Mouse (Mus musculus) kidney, adult 11 months (tissue): ENCODE measurements at regions not wholly inside any gene's neighbourhood (a gene's known extent, or its start where the extent isn't known, plus 50 kb on each side); places are given as distances from the start of the nearest gene placed in this dataset.

Source experiments
- DNase-seq: peaks from one replicate; pipeline ENCODE4 v3.0.0; 2022

DNA sequence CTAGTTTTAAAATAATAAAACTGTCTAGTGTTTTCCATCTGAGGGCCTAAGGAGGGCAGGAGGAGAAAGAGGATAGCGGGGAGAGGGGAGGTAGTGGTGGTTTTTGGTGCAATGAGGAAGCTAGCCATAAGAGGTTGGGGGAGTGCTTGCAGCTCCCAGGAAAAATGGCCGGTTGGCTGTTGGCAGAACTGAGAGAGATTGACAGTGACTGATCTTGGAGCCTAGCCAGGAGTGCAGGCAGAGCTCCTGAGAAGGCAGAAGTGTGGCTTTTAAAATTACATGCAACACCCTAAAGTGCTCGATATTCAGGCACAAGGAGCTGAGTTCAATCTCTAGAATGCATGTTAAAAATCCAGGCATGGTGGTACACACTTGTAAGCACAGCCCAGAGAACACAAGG lies 938.3 kb upstream of the 2610301B20Rik start:
- no peak for DNase-seq

- no peak for DNase-seq
Observed at GRCm38 (mm10) chr4:9951441-9951840, 922.9 kb upstream of the 2610301B20Rik start.

- DNase-seq, result no peak
Observed at GRCm38 (mm10) chr4:9974631-9975030, 899.7 kb upstream of the 2610301B20Rik start.

- DNase-seq, result no peak
Observed at GRCm38 (mm10) chr4:9981354-9982040, 892.8 kb upstream of the 2610301B20Rik start.

GRCm38 (mm10) chr4:9982786-9983525 lies 891.3 kb upstream of the 2610301B20Rik start:
- no peak for DNase-seq

DNA sequence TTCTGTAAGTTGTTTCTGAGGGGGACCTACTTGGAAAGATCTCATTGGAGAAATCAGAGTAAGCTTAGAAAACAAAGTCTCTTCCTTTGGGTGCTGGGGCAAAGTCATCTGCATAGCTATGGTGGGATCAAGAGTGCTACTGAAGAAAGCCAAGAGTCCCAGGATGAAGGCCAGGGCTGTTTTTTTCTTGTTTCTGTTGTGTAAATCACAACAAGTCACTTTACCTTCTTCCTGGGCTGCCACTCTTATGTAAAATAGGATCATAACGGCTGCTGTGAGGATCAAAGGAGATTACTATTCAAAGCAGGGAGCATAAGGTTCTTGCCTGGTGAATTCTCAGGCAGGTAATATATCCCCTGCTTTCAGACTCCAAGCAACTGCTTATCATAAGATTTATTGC lies 880.4 kb upstream of the 2610301B20Rik start:
- DNase-seq, result no peak

DNA sequence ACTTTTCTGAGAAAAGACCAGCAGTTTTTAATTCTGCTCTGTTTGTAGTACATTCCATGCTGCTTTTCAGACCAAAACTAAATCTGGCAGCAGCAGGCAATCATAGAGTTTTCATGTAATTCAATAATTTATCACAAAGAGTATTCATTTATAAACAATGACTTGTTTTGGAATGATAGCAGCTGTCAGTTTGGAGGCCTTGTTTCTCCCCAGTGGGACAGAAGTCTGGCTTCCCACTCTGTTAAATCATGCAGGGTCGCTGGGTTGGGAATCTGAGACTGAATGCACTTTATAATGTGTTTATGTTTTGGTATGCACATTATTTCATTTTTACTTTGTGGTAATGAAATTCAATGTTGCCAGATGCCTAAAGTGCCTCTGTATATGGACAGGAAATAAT lies 879.8 kb upstream of the 2610301B20Rik start:
- no peak for DNase-seq

GRCm38 (mm10) chr4:10030316-10030715 lies 844.0 kb upstream of the 2610301B20Rik start:
- no peak for DNase-seq

DNA sequence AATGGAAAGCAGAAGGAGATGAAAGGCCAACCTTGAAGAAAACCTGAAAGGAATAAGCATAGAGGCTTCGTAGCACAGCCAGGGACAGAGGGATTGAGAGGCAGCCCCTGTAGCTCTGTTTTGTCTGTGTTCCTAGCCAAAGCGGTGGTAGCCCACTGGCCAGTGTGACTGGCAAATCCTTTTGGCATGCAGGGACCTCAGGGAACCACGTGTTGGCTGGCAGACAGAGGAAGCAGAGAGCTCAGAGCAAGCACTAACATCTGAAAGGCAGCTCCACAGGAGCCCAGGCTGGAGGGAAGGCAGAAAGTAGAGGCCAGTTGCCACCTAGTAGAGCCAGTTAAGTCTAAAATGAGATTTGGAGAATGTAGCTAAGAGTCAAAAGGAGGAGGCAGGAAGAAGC lies 842.5 kb upstream of the 2610301B20Rik start:
- no peak for DNase-seq

DNA sequence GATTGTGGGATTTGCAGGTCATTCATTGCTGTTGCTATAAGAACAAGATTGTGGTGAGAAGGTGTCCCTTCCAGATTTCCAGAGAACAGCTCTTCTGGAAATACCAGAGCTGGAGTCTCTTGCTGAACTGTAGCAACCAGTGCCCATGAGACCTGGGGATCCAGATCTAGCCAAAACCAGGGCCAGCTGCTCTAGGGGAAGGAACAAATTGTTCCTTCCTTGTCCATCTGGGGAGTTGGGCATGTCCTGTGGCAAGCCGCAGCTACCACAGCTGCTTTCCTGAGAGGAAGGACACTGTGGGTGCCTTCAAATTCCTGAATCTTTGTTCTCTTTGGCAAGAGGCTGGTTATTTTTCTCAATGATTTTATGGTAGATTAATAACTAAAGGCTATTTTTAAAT lies 839.0 kb upstream of the 2610301B20Rik start:
- no peak for DNase-seq

- DNase-seq, result no peak
Observed at GRCm38 (mm10) chr4:10041301-10042093, 832.8 kb upstream of the 2610301B20Rik start.

- DNase-seq, result no peak
Observed at GRCm38 (mm10) chr4:10048770-10049169, 825.5 kb upstream of the 2610301B20Rik start.

- no peak for DNase-seq
Observed at GRCm38 (mm10) chr4:10049411-10049810, 824.9 kb upstream of the 2610301B20Rik start.

- DNase-seq, result no peak
Observed at GRCm38 (mm10) chr4:10051296-10052267, 822.7 kb upstream of the 2610301B20Rik start.

- DNase-seq, result no peak
Observed at GRCm38 (mm10) chr4:10052869-10053268, 821.4 kb upstream of the 2610301B20Rik start.

GRCm38 (mm10) chr4:10072500-10073106 lies 801.7 kb upstream of the 2610301B20Rik start:
- DNase-seq, result no peak

DNA sequence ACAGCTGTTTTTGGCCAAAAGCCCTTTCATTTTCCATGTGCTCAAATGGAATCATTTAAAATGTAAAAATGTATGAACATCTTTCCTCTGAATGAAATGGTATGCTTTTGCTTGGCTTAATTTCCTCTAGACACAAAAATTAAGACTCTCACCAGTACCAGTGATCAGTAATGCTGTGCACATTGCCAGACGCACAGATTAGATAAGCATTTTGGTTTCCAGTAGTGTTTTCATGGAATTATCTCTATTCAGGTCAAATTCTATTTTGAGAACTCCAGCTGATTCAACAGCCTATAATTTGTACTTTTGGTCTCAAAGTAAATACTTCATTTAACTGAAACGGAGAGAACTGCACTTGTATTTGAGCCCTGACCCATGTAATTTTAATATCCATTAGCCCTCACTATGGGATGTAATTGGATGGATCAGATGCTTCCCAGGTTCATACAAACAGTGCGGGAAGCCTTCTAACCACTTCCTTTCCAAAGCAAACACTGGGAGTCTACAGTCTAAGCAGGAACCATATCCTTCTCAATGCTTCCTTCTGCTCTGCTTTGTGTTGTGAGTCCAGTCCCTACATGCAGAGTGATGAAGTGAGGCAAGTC lies 794.6 kb upstream of the 2610301B20Rik start:
- DNase-seq, result no peak

GRCm38 (mm10) chr4:10114831-10115230 lies 759.5 kb upstream of the 2610301B20Rik start:
- DNase-seq, result no peak

GRCm38 (mm10) chr4:10117964-10118363 lies 756.3 kb upstream of the 2610301B20Rik start:
- no peak for DNase-seq

- DNase-seq, result no peak
Observed at GRCm38 (mm10) chr4:10124252-10124651, 750.0 kb upstream of the 2610301B20Rik start.

- peak; percentile 5 for DNase-seq
Observed at GRCm38 (mm10) chr4:10141238-10141934, 732.9 kb upstream of the 2610301B20Rik start.
